Mouse (Mus musculus) embryonic fibroblast, embryonic 13.5 days (primary cell): ENCODE data around the gene Olfr1381.
"Not testable (repeated sequence)": the region's sequence is repeated elsewhere in the genome, so short reads cannot be mapped to it uniquely, and the experiment has no call there.

ENCODE experiments used
- CTCF ChIP-seq: IDR thresholded peaks from 2 replicates; pipeline ENCODE4 v1.5.1; 2011; ENCODE audit warnings: mild to moderate bottlenecking, control low read depth, low read length, moderate library complexity, borderline replicate concordance; ENCODE audit not compliant: insufficient read depth
- POLR2A ChIP-seq: IDR thresholded peaks from 2 replicates; pipeline ENCODE4 v1.6.1; 2011; ENCODE audit warnings: low read depth, mild to moderate bottlenecking, control low read depth, low read length, moderate library complexity

DNA sequence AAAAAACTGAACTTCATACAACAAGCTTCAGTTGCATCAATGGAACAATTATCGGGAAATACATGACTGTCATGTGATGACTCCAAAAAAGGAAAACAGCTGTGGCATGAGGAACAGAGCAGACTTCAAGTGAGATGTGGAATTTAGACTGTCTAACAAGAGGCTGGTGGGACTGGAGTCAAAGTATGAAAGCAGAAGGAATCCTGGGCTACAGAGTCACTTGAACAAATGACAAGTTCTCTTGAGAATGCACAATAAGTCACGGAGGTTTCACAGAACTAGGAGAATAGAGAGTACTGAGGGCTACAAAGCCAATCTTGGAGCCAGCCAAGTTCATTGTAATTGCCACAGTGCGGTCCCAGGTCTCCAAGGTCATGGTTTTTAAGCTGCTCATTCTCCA, at the start of gene Olfr1381:
- TF ChIP-seq CTCF, POLR2A: not testable (repeated sequence)
